Mouse (Mus musculus): ENCODE results near the gene Mamstr.

DNA sequence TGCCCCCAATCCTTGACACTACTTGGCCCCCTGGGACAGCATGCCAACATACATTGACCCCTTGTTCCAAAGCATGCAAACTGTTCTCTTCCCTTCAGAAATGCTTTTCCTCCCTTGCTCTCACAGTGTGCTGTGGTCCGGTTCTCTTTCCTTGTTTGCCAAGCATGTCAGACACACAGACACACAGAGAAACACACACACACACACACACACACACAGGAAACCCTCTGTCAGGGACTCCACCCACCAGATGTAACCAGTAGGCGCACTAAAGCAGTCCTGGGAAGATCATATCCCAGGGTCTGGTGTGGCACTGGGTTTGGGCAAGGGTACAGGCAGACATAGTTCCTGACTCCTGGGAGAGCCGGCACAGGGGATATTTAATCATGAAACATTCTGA is 47.1 kb downstream of the Mamstr start:
- TF ChIP-seq CTCF (IDR thresholded peaks at IDR 0.05) = no peak
- TF ChIP-seq POLR2A (IDR thresholded peaks at IDR 0.05; ENCODE audit: insufficient read depth, low read depth, low read length) = no peak
